Mouse (Mus musculus) liver (tissue): ENCODE measurements around the gene Tenm3.
A peak's percentile ranks its signal among the peaks of the same experiment; 100 is the strongest.

ENCODE experiments used
- DNase-seq: peaks from one replicate; pipeline ENCODE4 v3.0.0-alpha.2; 2020; ENCODE audit warnings: mixed read lengths

Tenm3 gene

DNA sequence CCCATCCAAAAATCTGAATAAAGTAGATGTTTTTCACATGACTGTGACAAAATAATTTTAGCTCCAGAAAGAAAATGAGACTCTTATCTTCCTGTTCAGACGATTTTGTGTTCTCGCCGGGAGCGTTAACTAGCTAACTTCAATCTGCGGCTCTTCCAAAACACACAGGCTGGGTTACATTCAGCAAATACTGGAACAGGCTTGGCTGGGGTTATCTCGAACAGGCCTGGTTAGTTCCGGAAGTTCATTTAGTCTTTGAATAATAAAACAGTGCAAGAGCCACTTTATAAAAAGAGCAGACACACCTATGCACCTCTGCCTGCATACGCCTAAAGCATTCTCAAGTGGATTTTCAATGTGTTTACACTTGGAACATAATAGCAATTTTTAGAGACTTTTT lies 40.7 kb downstream of the Tenm3 start:
- DNase-seq: no peak

DNA sequence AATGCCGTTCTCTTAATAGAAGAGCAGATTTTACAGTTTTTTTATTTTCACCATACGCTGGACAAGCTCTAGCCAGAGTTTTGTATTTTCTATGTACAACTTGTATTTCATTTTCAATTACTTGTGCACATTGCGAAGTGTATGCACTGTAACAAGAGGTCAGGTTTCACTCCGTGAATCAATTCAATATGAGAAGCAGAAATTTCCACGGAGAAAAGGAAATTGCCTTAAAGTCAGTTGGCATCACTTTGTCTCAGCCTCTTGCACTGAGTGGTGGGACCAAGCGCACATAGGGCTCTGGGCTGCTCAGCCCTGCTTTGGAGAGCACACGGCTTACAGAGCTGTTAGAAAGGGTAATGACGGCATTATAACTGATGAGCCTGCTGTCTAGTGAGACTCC lies 41.5 kb downstream of the Tenm3 start:
- no peak for DNase-seq

DNA sequence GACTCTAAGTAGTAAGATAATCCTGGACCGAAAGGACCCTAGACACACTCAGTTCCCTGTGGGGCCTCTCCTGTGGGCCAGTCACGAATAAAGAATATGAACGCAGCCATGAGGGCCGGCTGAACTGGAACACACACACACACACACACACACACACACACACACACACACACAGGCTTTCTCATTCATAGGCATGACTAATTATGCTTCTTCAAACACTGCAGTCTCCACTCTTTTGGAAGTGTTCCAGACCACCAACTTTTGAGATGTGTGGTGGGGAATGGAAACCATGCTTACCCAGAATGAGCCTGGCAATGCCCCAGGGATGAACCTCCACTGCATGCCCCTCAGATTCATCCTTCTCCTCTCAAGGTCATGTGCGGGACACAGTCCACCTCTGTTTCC lies 45.8 kb downstream of the Tenm3 start:
- no peak for DNase-seq

DNA sequence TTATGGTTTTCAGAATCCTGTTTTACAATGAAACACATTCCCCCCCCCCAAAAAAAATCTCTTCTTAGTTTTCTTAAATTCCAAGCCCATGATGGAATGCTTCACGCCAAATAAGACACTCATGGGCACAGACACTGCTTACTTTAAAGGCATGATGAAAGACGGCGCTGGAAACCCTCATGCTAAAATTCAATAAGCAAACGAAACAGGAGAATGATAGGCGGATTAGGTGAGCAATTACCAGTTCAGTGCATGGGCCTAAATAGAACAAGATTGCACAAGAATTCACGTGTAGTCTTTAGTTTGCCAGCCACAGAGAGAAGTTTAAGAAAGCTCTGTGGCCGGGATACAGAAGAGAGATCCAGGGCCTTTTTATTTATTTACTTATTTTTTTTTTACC lies 49.5 kb downstream of the Tenm3 start:
- DNase-seq: no peak

DNA sequence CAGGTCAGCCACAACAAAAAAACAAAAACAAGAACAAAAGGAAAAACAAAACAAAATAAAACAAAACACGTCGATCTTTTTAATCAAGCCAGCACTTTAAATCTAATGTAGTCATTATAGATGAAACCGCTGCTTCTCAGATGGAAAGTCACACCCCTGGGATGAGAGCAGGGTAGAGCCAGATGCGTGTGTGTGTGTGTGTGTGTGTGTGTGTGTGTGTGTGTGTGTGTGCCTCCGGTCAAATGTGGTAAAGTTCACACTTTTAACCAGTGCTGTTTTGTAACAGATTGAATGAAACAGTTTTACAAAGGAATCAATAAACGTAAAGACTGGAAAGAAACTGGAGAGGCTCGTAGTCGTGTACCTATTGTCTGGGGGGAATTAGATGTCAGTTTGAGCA lies 50.0 kb downstream of the Tenm3 start:
- DNase-seq: no peak

DNA sequence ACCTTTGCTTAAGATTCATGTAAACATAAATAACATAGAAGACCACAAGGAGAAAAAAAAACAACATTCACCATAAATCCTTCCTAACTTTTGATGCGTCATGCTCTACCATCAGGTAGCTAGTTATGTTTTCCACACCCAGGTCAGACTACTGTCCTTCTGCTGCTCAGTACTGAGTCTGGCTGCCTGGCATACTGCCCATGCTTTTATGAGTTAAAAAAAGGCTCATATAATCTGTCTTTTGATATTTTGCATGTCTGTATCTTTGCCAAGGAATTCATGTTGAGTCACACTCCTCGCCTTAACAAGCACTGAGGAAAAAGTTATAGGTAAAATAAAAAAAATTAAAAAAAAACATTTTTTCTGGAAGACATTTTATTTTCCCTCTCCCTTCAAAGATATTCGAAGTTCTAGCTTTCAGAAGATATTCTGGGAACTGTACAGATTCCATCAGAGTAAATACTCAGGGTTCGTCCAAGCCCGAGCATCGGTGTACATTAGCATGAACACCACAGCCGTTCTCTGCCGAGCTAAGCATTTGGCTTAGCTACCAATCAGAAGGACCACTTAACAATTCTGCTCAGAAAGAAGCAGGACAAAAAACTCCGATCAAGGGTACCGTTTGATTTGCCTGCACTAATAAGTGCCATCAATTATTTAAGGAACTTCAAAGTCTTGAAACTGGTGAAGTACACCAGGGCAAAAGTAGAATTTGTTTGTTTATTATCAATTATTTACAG lies 51.0 kb downstream of the Tenm3 start:
- DNase-seq: no peak

DNA sequence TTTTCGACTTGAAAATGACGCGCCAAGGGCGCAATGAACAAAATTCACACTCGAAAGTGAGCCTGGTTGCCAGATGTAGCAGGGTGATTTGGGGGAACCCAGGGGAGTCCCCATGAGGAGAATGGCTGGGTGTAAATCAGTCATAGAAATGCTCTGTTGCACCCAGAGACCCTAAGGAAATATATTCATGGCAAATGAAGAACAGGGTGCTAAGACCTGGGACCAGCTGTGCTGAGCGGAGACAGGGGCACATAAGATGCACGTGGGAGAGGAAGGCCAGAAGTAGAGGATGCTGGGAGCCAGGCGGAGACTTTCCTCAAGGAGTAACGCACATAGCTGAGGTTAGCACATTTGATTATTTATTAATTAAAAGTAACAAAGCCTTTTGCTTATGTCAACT lies 60.4 kb downstream of the Tenm3 start:
- no peak for DNase-seq

DNA sequence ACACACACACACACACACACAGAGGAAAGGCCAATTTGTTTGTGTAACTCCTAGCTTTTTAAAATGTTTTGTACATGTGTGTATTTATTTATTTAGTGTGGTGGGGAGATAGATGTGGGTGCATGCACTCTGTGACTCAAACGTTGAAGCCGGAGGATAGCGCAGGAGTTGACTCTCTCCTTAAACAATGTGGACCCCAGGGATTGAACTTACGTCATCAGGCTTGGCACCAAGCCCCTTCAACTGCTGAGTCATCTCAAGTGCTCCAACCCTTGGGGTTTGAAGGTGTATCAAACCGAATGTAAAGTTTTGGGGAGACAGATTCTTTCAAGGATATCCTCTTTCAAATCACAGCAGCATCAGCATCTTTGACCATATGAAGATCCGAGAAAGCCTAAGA lies 63.1 kb downstream of the Tenm3 start:
- DNase-seq: no peak

DNA sequence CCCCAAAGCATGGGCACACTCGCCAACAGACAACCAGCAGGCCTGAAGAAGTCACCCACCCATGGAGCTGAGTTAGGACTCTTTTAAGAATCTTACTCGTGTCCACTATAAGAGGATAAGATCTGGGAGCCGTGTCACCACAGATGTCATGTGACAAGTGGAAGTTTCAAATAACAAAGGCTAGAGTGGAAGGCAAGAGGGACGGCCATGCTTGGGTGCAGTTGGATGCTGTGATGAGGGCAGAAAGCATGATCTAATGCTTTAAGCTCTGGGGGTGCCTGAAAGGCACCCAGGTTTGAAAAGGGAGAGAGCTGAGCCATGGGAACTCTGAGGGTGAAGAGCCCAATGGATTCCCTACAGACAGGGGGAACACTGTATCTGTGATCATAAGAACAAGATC lies 64.6 kb downstream of the Tenm3 start:
- DNase-seq: no peak

DNA sequence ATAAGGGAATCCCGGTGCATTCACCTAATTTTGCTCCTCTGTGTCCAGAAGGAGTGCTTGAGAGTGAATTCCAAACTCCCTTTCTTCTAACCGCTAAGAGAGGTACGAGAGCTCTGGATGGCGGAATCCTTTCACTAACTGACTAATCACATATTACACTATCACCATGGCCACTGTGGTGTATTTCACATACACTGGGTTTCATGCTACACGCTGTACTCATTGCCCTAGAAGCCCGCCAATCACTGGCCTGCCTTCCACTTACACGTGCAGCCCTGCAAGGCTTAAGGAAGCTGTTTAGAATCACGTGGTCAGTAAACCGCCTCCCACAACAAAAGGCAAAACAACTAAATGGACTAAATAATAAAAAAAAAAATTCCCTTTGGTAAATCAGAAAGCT lies 67.7 kb downstream of the Tenm3 start:
- no peak for DNase-seq

DNA sequence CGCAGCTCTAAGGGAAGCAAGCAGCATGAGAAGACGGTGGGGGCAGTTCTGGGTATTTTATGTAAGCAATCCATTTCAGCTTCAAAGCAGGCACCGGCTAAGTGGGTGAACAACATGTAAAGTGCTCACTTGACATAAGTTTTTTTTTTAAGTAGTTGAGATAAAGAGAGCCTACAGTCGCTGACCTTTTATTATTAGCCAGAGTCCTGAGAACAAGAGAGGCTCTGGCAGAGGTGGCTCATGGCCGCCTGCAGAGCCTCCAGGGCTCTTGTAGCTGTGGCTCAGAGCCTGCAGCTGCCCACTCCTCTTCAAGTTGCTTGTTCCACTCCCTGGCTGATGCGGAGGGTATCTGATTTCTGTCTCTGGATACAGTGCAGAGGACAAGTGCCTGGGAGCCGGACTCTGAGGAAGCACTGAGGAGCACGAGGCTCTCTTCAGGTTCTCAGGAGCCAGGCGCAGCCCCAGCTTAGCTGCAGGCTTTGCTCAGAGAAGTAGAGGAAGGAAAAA lies 68.2 kb downstream of the Tenm3 start:
- no peak for DNase-seq

DNA sequence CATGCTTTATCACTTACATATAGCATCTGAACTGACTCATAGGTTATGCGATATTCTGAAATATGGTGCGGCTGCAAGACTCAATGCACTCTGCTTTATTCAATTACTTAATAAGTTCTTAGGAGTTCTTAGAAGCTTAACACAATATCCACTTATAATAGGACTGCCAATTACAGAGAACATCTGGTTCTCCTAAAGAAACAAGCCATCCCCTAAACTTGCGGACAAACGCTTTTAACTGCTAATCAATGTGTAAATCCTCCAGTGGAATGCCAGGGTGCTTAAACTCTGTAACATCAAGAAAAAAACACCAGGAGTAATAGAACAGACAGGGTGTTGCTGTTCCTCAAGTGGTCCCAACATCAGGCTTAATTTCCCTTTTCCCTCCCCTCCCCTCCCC lies 68.9 kb downstream of the Tenm3 start:
- DNase-seq: no peak

DNA sequence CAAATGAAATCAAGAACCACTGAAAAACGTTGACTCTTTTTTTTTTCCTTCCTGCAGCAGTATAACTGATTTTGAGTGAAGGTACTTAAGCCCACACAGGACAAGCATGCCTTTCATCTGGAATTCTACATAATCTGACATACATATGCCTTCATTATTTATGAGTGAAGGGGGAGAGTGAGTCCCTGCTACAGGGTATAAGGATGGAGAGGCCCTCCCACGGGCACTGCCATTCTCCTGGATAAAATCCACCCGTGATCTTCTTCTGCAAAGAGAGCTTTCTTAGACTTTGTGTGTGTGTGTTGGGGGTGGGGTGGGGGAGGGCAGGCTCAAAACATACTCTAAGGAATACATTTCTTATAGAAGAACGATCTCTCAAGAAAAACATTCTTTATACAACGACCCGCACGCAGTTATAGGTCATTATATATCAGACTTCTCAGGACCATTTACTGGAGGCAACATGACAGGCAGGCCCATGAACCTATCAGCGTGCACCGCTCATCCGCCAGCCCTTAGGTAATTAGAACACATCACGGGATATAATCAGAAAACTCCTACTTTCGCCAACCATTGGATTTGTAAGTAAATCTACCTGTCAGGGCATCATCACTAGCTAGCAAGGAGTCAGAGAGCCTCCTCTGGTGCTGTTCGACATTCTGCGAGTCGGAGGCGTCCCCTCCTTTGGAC lies 77.1 kb downstream of the Tenm3 start:
- no peak for DNase-seq

DNA sequence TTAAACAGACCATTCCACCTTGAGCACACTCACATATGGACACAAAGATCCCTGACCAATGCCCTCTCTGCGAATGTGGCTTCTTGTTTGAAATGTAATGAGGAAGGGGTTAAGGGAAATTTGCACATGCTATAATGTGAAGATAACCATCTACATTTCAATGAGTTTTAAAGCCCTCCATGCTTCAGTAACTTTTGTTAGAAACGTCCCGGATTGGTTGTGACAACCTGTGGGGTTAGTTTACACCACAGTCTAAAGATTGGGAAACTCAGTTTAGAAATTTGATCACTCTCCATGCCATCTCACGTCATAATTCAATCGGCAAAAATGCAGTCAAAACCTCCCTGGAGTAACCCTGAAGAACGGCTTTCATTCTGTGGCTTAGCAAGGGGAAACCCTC lies 78.5 kb downstream of the Tenm3 start:
- DNase-seq: no peak

DNA sequence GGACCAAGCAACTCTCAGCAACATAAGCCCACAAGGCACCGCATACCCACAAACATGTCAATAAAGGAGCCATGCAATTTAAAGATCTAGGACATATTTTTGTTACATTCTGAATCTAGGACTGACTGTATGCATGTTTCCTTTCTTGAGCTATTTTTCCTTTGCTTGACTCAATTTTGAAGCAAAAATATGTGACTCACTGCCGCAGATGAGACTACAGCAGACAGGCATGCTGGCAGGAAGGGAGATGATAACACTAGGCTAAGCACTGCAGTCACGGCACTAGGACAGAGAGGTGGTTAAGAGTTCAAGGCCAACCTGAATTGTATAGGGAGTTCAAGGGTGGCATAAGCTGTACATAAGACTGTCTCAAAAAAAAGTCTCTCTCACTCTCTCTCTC lies 79.7 kb downstream of the Tenm3 start:
- DNase-seq: no peak

DNA sequence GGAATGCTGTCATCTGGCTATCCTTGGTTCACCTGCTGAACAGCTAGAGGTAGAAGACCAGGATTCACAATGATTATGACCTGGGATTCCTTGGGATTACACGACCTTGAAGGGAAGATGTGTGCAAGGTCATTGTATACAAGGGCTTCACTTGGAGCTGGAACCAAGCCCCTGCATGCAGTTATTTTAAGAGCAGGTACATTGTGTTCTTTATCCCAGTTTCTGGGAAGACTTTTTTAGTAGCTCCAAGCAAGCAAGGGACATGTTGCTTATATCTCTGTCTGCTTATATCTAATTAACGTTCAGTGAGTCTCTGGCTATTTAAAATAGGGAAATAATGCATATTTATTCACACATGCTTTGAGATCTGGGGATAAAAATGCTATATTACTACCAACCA lies 86.9 kb downstream of the Tenm3 start:
- DNase-seq: no peak

DNA sequence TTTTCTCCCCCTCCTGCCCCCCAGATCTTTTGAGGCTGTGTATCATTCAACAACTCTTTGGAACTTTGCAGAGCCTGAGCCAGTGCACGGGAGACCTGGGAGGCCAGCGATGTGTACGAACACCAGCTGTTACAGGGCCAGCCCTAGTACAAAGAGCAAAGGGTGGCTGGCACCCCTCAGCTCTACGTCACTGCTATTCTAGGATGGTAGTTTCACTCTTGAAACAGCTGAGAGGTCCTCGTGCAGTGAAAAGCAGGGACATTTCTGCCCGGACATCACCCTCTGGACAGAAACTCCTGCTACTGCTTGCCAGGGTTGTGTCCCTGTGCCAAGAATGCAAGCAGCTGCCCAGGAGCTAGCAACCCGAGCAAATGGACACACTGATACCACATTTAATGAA lies 88.3 kb downstream of the Tenm3 start:
- DNase-seq: peak; percentile 11

DNA sequence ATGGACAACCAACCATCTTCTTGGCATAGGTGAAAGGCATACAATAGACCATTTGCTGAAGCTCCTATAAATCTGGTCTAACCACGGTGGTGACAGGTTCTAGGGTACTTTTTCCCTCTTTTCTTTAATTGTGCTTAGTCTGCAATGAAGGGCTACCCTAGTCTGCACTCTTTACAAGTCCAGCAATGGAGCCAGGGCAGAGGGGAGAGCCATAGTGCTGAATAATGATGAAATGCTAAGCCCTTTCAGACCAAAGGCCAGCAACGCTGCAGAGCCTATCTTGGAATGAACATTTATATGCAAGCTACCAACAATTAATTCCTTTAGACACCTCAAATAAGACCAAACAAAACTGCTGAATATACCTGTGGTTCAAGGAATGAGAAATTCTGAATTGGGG lies 88.8 kb downstream of the Tenm3 start:
- DNase-seq: no peak

DNA sequence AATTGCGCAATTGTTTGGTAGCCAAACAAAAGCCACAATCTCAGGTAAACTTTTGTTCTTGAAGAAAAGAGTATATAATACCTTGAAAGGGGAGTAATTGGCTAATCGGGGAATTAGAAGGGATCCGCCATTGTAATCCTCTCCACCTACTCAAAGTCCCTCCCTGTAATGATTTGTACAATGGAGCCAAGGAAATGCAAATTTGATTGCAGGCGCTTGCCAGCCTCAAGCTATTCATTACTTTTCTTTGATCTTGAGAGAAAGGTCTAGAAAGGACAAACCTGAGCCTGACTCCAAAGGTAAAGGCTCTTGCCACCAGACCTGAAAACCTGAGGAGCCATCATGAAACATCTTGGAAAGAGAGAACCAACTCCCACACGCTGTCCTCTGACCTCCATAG lies 91.8 kb downstream of the Tenm3 start:
- no peak for DNase-seq

DNA sequence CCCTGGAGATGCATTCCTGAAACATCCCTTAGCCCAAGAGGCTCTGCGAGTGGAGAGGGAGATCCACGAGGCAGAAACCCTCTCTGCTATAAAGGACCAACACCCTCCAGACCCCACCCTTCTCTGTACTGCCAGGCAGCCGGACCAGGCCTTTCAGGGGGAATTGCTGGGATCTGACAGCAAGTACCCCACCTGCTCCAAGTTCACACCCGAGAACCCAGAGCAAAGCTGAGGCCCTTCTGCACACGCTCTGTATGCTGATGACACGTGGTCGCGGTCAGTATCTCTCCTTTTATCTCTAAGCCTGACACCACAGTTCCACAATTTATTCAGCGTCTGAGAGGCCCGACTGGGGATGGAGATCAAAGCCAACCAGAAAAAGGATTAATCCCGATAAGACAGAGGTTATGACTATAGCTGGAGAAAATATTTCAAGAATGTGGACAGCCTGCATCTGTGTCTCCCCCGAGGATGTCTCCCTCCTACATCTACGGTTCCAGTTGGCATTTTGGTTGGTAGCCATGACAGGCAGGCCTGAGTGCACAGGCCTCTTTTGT lies 95.2 kb downstream of the Tenm3 start:
- DNase-seq: no peak

DNA sequence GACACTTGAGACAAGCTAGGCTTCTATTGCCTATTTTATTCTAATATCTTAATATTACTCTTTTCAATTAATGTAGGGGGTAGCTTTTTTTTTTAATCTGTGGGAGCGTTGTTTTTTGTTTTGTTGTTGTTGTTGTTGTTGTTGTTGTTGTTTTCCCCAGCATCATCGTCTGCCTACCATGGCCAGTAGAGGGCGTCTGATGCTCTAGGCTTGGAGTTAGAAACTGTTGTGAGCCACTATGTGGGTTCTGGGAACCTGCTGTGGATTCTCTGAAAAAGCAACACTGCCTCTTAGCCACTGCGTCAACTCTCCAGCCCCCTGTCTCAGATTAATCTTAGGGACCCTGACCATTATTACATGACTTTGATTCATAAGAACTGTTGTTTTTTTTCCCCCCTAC lies 99.8 kb downstream of the Tenm3 start:
- DNase-seq: no peak

DNA sequence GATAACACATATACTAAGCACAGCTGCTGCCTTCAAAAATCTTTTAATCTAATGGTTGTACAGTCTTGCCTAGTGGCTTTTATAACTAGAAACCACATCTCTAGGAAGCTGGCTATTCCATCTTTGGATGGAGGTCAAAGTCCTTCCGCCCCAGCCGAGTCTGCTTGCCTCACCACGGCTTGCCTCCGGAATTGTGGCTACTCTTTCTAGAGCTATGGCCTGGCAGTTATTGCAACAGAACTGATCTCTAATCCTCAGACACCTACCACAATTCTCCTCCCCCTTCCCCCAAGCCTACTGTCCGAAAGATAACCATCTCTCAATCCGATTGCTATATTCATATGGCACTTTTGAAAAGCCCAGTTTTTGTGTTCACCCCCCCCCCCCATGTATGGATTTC lies 101.0 kb downstream of the Tenm3 start:
- DNase-seq: peak; percentile 23

DNA sequence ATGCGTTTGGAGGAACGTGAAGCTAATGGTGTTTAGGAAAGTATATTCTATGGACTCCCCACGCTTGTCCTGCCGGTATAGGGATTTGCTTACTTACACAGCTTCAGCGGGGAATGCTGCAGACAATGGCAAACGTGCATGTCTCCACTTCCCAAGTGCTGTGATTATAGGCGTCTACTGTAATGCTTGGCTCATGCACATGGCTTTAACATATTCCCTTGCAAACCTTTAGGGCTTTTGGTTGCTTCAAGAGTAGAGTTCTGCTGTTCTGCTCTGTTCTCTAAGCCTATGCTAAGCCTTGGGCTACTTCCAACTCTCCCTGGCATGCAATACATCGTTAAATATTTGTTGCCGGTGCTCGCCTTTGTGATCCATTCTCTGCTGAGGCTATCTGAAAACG lies 102.8 kb downstream of the Tenm3 start:
- DNase-seq: no peak

DNA sequence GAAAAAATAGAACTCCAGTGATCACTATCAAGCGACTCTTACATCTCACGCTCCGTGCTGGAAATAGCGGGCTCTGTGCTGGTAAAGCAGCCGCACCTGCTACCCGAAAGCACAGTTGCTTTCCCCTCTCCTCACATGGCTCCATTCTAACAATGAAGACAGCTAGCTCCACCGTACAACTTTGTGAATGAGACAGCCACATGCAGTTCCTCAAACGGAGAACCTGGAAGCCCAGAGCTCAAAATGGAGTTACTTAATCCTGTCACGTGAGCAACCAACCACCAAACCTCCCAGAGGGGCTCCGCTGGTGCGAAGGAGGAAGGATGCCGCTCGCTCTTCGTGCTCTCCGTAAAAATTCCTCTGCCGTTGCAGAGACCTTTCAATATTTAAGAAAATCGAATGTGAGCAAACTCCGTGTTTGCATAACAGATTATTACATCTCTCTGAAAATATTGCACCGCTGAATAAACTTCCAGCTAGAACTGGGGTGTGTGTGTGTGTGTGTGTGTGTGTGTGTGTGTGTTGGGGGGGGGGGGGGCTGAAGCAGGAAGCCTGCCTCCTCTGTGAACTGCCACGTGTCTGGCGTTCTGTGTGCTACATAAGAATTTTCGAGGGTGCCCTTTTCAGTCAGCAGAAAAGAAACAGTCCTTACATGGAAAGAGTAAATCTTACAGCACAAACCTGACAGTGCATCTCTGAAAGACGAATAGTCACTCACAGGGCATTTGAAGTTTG lies 103.4 kb downstream of the Tenm3 start:
- no peak for DNase-seq
